Mouse (Mus musculus): Measurements from ENCODE around the gene Epn2. TPM values are rescaled to one million over a fixed set of nuclear protein-coding genes. Genes with fewer than 3 reads are reported as not detected.
A peak's percentile ranks its signal among the peaks of the same experiment; 100 is the strongest.

The Epn2 gene
- polyA plus RNA-seq, 1 experiment from 2014 or later, result 20.5 TPM

DNA sequence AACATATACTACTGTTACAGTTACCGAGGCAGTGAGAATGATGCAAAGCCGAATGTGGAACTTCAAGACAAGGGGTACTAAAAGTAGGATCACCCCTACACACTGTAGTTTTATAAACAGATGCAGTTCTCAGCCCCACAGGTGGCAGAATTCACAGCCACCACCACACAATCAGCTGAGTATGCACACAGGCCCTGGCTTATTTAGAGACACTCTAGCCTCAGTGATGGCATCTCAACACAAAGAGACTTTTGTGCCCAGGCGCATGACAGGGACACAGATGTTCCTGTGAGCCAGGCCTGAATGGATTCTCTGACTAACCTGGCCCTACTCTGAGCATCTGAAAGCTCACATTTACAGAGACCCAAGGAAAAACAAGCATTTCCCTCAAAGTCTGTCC, 42.1 kb downstream of the Epn2 start:
- no peak for ATAC-seq (ENCODE audit: extremely low read depth, insufficient number of reproducible peaks, low FRiP score, low TSS enrichment)
- H3K4me1 ChIP-seq, result peaks cover 45% of the 10 kb centered on the region
- no peaks in the 10 kb centered on the region for H3K9me3 ChIP-seq
- H3K4me3 ChIP-seq, result no peak overlapping the region
- no peak overlapping the region for H3K4me2 ChIP-seq
- no peak overlapping the region for H3K9ac ChIP-seq
- 69% methylated on average over 3 of the region's 3 CpGs for WGBS
- peaks cover 41% of the 10 kb centered on the region for H3K36me3 ChIP-seq
- H3K27me3 ChIP-seq (replicated peaks), result no peaks in the 10 kb centered on the region
- H3K27ac ChIP-seq (replicated peaks), result no peak overlapping the region

DNA sequence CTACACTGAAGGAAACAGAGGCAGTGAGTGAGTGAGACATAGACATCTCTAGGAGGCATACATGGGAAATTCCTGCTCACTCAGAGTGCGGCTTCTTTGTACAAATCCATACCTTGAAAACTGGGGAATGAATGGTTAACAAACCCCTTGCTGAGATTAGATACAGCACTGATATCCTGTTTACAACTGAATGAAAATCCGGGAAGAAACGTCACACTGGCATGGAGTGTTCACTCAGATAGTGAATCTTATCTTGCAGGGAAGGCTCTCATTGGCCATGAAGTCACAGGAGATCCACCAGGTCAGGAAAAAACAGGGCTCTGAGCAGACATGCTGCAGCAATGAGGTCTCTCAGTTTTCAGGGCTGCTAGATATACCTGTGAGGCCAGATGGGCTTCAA, 42.5 kb downstream of the Epn2 start:
- H3K9me3 ChIP-seq, result no peaks in the 10 kb centered on the region
- no peak for ATAC-seq (ENCODE audit: extremely low read depth, insufficient number of reproducible peaks, low FRiP score, low TSS enrichment)
- no peak overlapping the region for H3K27ac ChIP-seq (replicated peaks)
- no peak overlapping the region for H3K4me3 ChIP-seq
- H3K9ac ChIP-seq, result no peak overlapping the region
- H3K4me1 ChIP-seq, result peaks cover 41% of the 10 kb centered on the region
- H3K36me3 ChIP-seq, result peaks cover 45% of the 10 kb centered on the region
- H3K27me3 ChIP-seq (replicated peaks), result no peaks in the 10 kb centered on the region
- no peak overlapping the region for H3K4me2 ChIP-seq
- WGBS, result 34% methylated on average over 3 of the region's 3 CpGs

DNA sequence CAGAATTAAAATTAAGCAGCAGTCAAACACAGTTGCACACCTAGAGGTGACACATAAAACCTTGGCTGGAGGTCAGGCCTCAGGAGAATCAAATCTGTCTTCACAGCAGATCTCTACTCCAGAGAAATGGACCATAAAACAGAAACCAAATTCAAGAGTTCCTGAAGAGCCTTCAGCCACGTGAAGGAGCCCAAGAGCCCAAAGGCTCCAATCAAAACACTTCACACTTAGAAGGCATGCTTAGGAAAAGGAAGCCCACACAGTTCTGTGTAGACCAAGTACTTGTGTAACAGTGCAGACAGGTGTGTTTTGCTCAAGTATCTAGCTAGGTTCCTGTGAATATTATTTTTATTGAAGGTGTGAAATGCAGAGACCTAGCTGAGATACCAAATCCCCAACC, 44.0 kb downstream of the Epn2 start:
- H3K27ac ChIP-seq (replicated peaks), result no peak overlapping the region
- H3K4me2 ChIP-seq, result no peak overlapping the region
- ATAC-seq (ENCODE audit: extremely low read depth, insufficient number of reproducible peaks, low FRiP score, low TSS enrichment), result no peak
- 55% methylated on average over 1 of the region's 1 CpGs for WGBS
- H3K4me1 ChIP-seq, result peaks cover 27% of the 10 kb centered on the region
- no peaks in the 10 kb centered on the region for H3K27me3 ChIP-seq (replicated peaks)
- no peaks in the 10 kb centered on the region for H3K9me3 ChIP-seq
- no peak overlapping the region for H3K9ac ChIP-seq
- peaks cover 53% of the 10 kb centered on the region for H3K36me3 ChIP-seq
- no peak overlapping the region for H3K4me3 ChIP-seq

DNA sequence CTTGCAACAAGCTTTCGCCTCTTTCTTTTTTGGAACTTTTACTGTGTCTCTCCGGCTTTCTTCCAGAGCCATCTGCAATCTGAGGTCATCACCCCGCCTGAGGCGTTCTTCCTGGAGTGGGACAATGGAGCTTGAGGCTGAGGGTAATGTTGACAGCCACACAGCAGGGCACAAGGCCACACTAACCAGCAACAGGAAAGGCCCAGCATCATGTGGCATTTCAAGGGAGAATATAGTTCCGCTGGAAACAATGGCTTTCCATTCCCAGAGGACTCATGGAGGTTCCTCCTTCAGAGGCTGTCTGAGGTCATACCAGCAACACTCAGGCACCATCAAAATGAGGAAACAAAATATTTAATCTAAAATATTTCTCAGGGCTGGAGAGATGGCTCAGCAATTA, 45.9 kb downstream of the Epn2 start:
- WGBS, result 69% methylated on average over 5 of the region's 5 CpGs
- Histone ChIP-seq H3K9ac (no peak overlapping the region), H3K27me3 (replicated peaks) (no peaks in the 10 kb centered on the region), H3K4me2 (no peak overlapping the region), H3K9me3 (no peaks in the 10 kb centered on the region), H3K36me3 (peaks cover 50% of the 10 kb centered on the region), H3K4me1 (peaks cover 33% of the 10 kb centered on the region), H3K27ac (replicated peaks) (peak overlapping the region; percentile 24; the same call in 1 of the 2 replicates), H3K4me3 (no peak overlapping the region)
- ATAC-seq (ENCODE audit: extremely low read depth, insufficient number of reproducible peaks, low FRiP score, low TSS enrichment), result no peak

DNA sequence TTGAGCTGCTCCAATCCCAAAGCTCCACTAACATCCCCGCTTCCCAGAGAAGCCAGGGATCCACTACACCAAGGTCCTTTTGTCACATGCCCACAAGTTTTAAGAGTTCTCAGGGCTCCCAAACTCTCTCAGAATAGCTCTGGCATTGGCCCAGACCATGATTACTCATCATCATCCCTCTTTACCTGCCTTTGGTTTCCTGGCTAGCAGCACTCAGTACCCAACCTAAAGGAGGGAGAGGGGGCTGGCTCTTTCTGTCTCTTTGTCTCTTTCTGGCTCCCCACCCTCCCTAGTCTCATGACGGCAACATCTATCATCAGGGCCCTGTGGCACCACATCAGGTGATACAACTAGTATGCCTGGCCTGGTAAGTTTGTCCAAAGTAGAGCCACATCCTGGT, 46.7 kb downstream of the Epn2 start:
- peaks cover 27% of the 10 kb centered on the region for H3K4me1 ChIP-seq
- no peak overlapping the region for H3K9ac ChIP-seq
- no peaks in the 10 kb centered on the region for H3K27me3 ChIP-seq (replicated peaks)
- WGBS, result 84% methylated on average over 2 of the region's 2 CpGs
- H3K27ac ChIP-seq (replicated peaks), result no peak overlapping the region
- H3K36me3 ChIP-seq, result peaks cover 46% of the 10 kb centered on the region
- ATAC-seq (ENCODE audit: extremely low read depth, insufficient number of reproducible peaks, low FRiP score, low TSS enrichment), result no peak
- H3K4me3 ChIP-seq, result no peak overlapping the region
- H3K9me3 ChIP-seq, result no peaks in the 10 kb centered on the region
- no peak overlapping the region for H3K4me2 ChIP-seq

DNA sequence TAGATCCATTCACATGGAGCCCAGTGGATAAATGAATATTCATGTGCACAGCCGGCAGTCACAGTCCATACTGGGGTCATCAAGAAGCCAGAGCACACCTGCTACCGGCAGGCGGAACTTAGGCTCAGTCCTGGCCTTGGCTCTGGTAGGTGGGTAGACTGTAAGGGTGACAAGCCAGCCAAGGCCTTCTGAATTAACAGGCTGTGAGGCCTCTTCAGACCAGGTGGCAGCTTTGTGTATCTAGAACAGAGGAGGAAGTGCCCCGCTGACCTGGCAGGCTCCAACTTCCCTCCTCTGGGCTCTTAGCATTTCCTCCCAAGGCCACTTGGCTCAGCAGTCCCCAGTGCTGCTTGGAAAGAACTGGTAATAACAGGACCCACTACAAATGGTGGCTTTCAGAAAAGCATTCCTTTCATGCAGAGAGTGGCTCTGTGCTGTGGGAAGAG, 50.2 kb downstream of the Epn2 start:
- no peak overlapping the region for H3K4me2 ChIP-seq
- ATAC-seq (ENCODE audit: extremely low read depth, insufficient number of reproducible peaks, low FRiP score, low TSS enrichment), result no peak
- H3K4me1 ChIP-seq, result peaks cover 28% of the 10 kb centered on the region
- no peak overlapping the region for H3K9ac ChIP-seq
- no peaks in the 10 kb centered on the region for H3K27me3 ChIP-seq (replicated peaks)
- peaks cover 53% of the 10 kb centered on the region for H3K36me3 ChIP-seq
- H3K4me3 ChIP-seq, result no peak overlapping the region
- H3K27ac ChIP-seq (replicated peaks), result 0 out of 2 replicates have a peak overlapping the region, but pooled peaks have one; percentile 45
- 54% methylated on average over 4 of the region's 4 CpGs for WGBS
- H3K9me3 ChIP-seq, result no peaks in the 10 kb centered on the region

DNA sequence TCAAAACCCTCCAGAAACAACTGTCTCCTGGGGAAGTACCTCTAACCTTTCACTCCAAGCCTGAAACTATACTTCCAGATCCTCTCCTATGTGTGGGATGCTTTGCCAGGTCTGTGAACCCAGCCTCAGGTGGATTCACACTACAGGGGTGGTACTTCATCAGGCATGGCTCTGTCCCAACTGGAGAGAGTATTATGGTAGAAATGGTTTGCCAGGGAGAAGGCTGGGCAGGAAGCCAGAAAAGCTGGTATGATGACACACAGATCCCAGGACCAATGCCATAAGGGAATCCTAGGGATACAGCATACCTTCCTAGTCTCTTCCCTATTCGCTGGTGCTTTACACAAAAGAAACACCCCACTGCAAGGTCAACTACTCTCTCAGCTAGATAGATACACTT, 52.6 kb downstream of the Epn2 start:
- no peak overlapping the region for H3K27ac ChIP-seq (replicated peaks)
- no peak overlapping the region for H3K9ac ChIP-seq
- H3K4me2 ChIP-seq, result no peak overlapping the region
- peaks cover 19% of the 10 kb centered on the region for H3K4me1 ChIP-seq
- H3K36me3 ChIP-seq, result peaks cover 53% of the 10 kb centered on the region
- WGBS, result 85% methylated on average over 1 of the region's 1 CpGs
- no peak for ATAC-seq (ENCODE audit: extremely low read depth, insufficient number of reproducible peaks, low FRiP score, low TSS enrichment)
- H3K4me3 ChIP-seq, result no peak overlapping the region
- H3K27me3 ChIP-seq (replicated peaks), result no peaks in the 10 kb centered on the region
- H3K9me3 ChIP-seq, result no peaks in the 10 kb centered on the region

DNA sequence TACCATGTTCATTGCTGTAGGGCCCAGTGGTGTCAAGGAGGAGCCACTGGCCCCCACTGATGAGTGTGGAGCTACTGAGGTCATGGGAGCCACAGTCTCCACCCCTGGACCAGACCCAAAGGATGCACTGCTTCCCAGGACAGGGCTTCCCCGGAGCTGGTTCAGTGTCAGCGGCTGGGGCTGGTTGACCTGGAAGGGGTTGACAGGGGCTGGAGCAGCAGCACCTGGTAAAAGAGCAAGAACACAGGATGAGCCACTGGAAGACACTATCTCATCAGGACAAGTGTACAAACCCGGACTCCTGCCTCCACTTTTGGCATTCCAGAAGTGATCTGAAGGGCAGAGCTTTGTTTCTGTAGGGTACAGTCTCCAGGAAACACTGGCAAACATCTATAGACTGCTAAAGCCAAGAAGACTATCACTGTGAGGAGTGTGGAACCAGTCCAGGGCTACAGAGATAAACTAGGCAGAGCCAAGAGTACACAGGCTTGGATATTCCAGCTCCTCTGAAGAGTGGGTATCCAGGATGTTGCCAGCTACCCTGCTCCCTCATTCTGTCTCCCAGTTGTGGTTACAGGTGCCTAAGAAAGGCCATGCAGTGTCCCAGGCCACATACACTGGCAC, 59.9 kb downstream of the Epn2 start:
- Histone ChIP-seq H3K27me3 (replicated peaks) (no peaks in the 10 kb centered on the region), H3K9ac (no peak overlapping the region), H3K4me3 (no peak overlapping the region), H3K4me1 (peaks cover 23% of the 10 kb centered on the region), H3K4me2 (no peak overlapping the region), H3K27ac (replicated peaks) (peak overlapping the region; percentile 28; the same call in 1 of the 2 replicates), H3K9me3 (no peaks in the 10 kb centered on the region), H3K36me3 (peaks cover 77% of the 10 kb centered on the region)
- no peak for ATAC-seq (ENCODE audit: extremely low read depth, insufficient number of reproducible peaks, low FRiP score, low TSS enrichment)
- 85% methylated on average over 3 of the region's 3 CpGs for WGBS

DNA sequence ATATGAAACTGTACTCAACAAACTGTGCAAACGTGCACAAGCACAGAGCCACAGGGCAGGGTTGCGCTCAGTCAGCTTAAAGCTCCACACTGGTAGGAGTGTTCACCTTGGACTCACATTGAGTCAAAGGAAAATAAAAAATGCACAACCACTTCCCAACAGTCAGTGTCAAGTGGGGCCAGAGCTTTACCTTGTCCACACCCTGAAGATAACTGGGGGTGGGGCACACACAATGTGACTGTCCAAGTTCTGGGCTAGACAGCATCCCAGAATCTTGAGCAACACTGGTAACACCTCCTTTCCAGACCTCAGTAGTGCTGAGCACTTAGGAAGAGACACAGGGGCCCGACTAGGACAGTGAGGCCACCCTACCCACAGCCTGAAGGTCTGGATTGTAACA, 60.6 kb downstream of the Epn2 start:
- 40% methylated on average over 3 of the region's 3 CpGs for WGBS
- no peak overlapping the region for H3K9ac ChIP-seq
- no peak for ATAC-seq (ENCODE audit: extremely low read depth, insufficient number of reproducible peaks, low FRiP score, low TSS enrichment)
- no peak overlapping the region for H3K4me3 ChIP-seq
- H3K4me2 ChIP-seq, result no peak overlapping the region
- H3K4me1 ChIP-seq, result peaks cover 23% of the 10 kb centered on the region
- no peaks in the 10 kb centered on the region for H3K27me3 ChIP-seq (replicated peaks)
- peaks cover 80% of the 10 kb centered on the region for H3K36me3 ChIP-seq
- H3K27ac ChIP-seq (replicated peaks), result peak overlapping the region; percentile 28; the same call in 1 of the 2 replicates
- H3K9me3 ChIP-seq, result no peaks in the 10 kb centered on the region

DNA sequence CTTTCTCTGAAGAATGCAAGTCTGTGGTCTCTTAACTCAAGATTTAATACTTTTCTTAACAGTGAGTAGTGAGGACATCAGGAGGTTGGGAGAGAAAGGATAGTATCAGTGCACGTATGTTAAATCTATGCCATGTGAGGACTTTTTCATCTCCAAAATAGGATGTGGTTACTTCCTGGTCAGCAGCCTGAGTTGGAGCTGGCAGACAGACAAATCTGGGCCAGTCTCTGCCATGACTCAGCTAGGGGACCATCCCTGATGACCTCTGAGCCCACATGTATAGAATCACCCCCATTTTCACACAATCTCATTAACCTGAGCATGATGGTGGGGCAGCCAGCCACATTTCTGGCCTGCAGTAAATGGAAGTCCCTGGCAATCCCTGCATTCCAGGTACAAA, 61.5 kb downstream of the Epn2 start:
- Histone ChIP-seq H3K9me3 (no peaks in the 10 kb centered on the region), H3K4me1 (peaks cover 23% of the 10 kb centered on the region), H3K27me3 (replicated peaks) (no peaks in the 10 kb centered on the region), H3K9ac (no peak overlapping the region), H3K4me3 (no peak overlapping the region), H3K4me2 (no peak overlapping the region), H3K27ac (replicated peaks) (no peak overlapping the region), H3K36me3 (peaks cover 77% of the 10 kb centered on the region)
- WGBS, result 88% methylated on average over 1 of the region's 1 CpGs
- no peak for ATAC-seq (ENCODE audit: extremely low read depth, insufficient number of reproducible peaks, low FRiP score, low TSS enrichment)

DNA sequence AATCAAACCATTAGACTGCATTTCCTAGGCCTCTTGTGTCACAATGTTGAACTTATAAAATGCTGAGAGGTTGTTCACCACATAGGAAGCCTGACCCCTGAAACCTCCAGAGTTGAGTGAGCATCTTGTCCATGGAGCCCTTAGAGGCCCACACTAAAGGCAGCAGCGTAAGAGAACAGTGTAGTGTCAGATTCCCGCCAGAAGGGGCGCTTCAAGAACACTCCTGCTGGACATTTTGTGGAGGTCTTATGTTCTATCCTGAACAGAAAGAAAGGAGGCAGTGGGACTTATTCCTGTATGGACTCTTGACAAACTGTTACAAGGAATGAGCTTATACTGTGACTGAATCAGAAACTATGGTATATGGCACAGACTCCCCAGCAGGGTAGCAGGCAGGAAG, 64.5 kb downstream of the Epn2 start:
- H3K27me3 ChIP-seq (replicated peaks), result no peaks in the 10 kb centered on the region
- ATAC-seq (ENCODE audit: extremely low read depth, insufficient number of reproducible peaks, low FRiP score, low TSS enrichment), result no peak
- H3K9me3 ChIP-seq, result no peaks in the 10 kb centered on the region
- 35% methylated on average over 3 of the region's 3 CpGs for WGBS
- H3K4me1 ChIP-seq, result peaks cover 23% of the 10 kb centered on the region
- no peak overlapping the region for H3K9ac ChIP-seq
- peaks cover 58% of the 10 kb centered on the region for H3K36me3 ChIP-seq
- no peak overlapping the region for H3K4me2 ChIP-seq
- H3K27ac ChIP-seq (replicated peaks), result no peak overlapping the region
- H3K4me3 ChIP-seq, result no peak overlapping the region

DNA sequence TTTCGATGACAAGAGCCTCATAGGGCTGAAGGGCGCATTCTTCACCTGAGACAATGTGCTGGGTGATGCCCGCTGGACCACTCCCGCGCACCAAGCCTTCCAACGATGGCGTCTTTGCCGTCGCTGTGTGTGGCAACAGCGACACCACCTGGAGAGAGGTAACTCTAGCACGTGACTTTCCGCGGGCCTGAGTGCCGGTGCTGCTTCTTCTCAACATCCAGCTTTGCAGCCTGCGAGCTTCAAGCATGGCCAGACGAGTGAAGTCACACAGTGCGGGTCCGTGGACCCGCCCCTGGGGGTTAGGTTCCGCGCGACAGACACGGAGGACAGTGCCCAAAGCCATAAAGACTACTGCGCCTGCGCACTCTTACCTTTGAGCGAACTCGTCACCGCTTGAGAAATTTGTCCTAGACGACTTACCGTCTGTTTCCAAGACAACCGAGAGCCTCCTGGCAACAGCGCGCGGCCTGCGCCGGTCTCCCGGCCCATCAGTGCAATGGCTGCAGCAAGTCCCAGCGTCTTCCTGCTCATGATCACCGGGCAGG, 74.7 kb downstream of the Epn2 start, which contains the start of gene B9d1:
Gene B9d1, plus strand, starts transcription at position 432 of the 545 bp plus-strand sequence.
- Histone ChIP-seq H3K27ac (replicated peaks) (peak within 1 kb of the TSS; percentile 78), H3K27me3 (replicated peaks) (0 out of 2 replicates have a peak, but pooled peaks cover 3% of the 10 kb centered on the region), H3K9me3 (no peaks in the 10 kb centered on the region), H3K4me2 (peak within 1 kb of the TSS; percentile 86), H3K4me3 (peak within 1 kb of the TSS; percentile 72), H3K4me1 (peaks cover 13% of the 10 kb centered on the region), H3K36me3 (0 out of 2 replicates have a peak, but pooled peaks cover 5% of the 10 kb centered on the region), H3K9ac (peak within 1 kb of the TSS; percentile 86)
- WGBS, result under 1% methylated on average over 39 of the region's 39 CpGs
- peak; percentile 76 for ATAC-seq (ENCODE audit: extremely low read depth, insufficient number of reproducible peaks, low FRiP score, low TSS enrichment)
